8 mouse cellular contexts compared by ENCODE assay signal in genomic region chr16:78576478-78577084, GRCm38 (mm10). TPM values are rescaled to one million over a fixed set of nuclear protein-coding genes. Genes with fewer than 3 reads are reported as not detected.
DNase-seq lines count a peak whose midpoint lies in the region; ATAC-seq lines count a peak whose summit lies in the region.

D16Ertd472e (minus strand) TSS chr16:78576708.

- 1% methylated on average over 66 of the region's 70 CpGs for WGBS in hindbrain, embryonic 12.5 days

- peak; percentile 98 for ATAC-seq in hindbrain, embryonic 12.5 days (ENCODE audit: low FRiP score)

- no peaks in the 10 kb centered on the region for H3K36me3 ChIP-seq in hindbrain, embryonic 12.5 days

- peak within 1 kb of the TSS; percentile 76 for H3K9ac ChIP-seq in hindbrain, embryonic 12.5 days

- H3K4me3 ChIP-seq in hindbrain, embryonic 12.5 days = peak within 1 kb of the TSS; percentile 68

- peak; percentile 91 for DNase-seq in NIH3T3 (ENCODE audit: low read depth)
- peak; percentile 12 for DNase-seq in cerebellum, adult 9-10 months
- DNase-seq in frontal cortex, postnatal 10 days (ENCODE audit: low spot score in 2 of 2) = peak; percentile 64 to 82
- DNase-seq in layer of hippocampus, postnatal 36 days = peak; percentile 81 to 85
- DNase-seq in lung, postnatal 25 days (ENCODE audit: low spot score) = peak; percentile 90
- DNase-seq in retina, adult 2 months (ENCODE audit: low read depth, low spot score) = peak; percentile 71
- DNase-seq in thymus, postnatal 25 days = peak; percentile 90

- peaks cover 21% of the 10 kb centered on the region for H3K4me1 ChIP-seq in hindbrain, embryonic 12.5 days

- peak within 1 kb of the TSS; percentile 78 for H3K27ac ChIP-seq in hindbrain, embryonic 12.5 days

- H3K4me2 ChIP-seq in hindbrain, embryonic 12.5 days (replicated peaks) = peak within 1 kb of the TSS; percentile 65

- no peaks in the 10 kb centered on the region for H3K9me3 ChIP-seq in hindbrain, embryonic 12.5 days (replicated peaks)

- no peaks in the 10 kb centered on the region for H3K27me3 ChIP-seq in hindbrain, embryonic 12.5 days

RNA-seq across cellular contexts. Expression of gene D16Ertd472e, which starts in this region (rescaled TPM):
- polyA plus RNA-seq in hindbrain, embryonic 12.5 days (2016; fragmentation: Nextera tagmentation; extraction: Ambion mirVana) = 15.0 and 16.4 TPM in 2 replicates
- total RNA-seq in layer of hippocampus, postnatal 36 days (2021) = 10 to 100 TPM; 13.4 to 15.0 TPM

Comparison
In these comparisons a context has a peak if more than half of its experiments do, and no peak if none do; other contexts are left out.
1. Peak in every context shown above with its lines: DNase-seq, ATAC-seq, H3K4me3 ChIP-seq and H3K27ac ChIP-seq.
2. DNase-seq: peak in every context shown above with its lines; median percentile 91 in NIH3T3; 90 in lung, postnatal 25 days; 90 in thymus, postnatal 25 days; 83 in layer of hippocampus, postnatal 36 days; 73 in frontal cortex, postnatal 10 days; 71 in retina, adult 2 months; 12 in cerebellum, adult 9-10 months.